In the genomic region with DNA sequence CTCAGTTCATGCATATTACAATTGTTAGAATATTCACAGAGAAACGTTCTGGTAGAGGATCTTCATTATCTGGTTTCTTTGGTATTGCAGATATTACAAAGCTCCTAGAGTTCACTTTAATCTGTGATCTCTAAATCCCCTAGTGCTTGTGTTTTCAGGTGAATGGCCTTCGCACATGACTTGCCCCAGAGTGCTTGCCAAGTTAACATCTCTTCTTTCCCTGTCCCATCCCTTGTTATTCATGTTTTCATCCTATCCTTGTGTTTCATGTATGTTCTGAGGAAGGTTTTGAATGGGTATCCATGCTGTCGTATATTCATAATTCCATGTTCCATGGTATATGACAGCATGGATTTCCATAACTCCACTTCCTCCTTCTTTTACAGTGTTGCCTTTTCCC, we compare ENCODE assay signal across 20 mouse cellular contexts. TPM values are rescaled to one million over a fixed set of nuclear protein-coding genes. Genes with fewer than 3 reads are reported as not detected.
DNase-seq lines count a peak whose midpoint lies in the region; ATAC-seq and TF ChIP-seq lines count a peak whose summit lies in the region.
"Not testable (repeated sequence)": the region's sequence is repeated elsewhere in the genome, so short reads cannot be mapped to it uniquely, and the experiment has no call there.
"Had no signal": no experiment of that assay in that cellular context is flagged by ENCODE, and none has a peak within 500 bp of the region (broad histone marks: within the 10 kb centered on the region; RNA-seq: fewer than 3 reads in every experiment).

No protein-coding gene starts in this region.

- not testable (repeated sequence) for H3K27me3 ChIP-seq in G1E (ENCODE audit: insufficient read depth, low read length); embryonic facial prominence, embryonic 13.5 days; heart, embryonic 11.5 days (ENCODE audit: control insufficient read depth, insufficient read depth, low read length); kidney, adult 2 months (replicated peaks; ENCODE audit: control insufficient read depth, insufficient read depth, low read length); limb, embryonic 11.5 days (ENCODE audit: control insufficient read depth, insufficient read depth, low read length); splenic B cell, adult 2 months (ENCODE audit: control insufficient read depth, insufficient read depth, low read length, poor library complexity, severe bottlenecking)

- not testable (repeated sequence) for DNase-seq in G1E (ENCODE audit: low spot score)
- peak; percentile 31 for DNase-seq in kidney, adult 2 months
- peak; percentile 19 for DNase-seq in limb, embryonic 11.5 days (ENCODE audit: low spot score)
- DNase-seq in splenic B cell, adult 2 months (ENCODE audit: low read depth, low spot score), result peak; percentile 2

- not testable (repeated sequence) for H3K4me2 ChIP-seq in embryonic facial prominence, embryonic 13.5 days; heart, embryonic 11.5 days; limb, embryonic 11.5 days (ENCODE audit: low read depth, severe bottlenecking)

- TF ChIP-seq POLR2A in kidney, adult 2 months (IDR thresholded peaks at IDR 0.05; ENCODE audit: low read depth, low read length), result not testable (repeated sequence)

- 0 out of 2 replicates have a peak, but pooled peaks have one; percentile 29 for ATAC-seq in G1E (ENCODE audit: extremely low read depth, insufficient number of reproducible peaks, low FRiP score, poor library complexity, severe bottlenecking)
- 0 out of 2 replicates have a peak, but pooled peaks have one; percentile 32 for ATAC-seq in embryonic facial prominence, embryonic 13.5 days (ENCODE audit: insufficient number of reproducible peaks, insufficient read depth, low FRiP score, low TSS enrichment, low read depth)
- ATAC-seq in heart, embryonic 11.5 days (replicated peaks; ENCODE audit: insufficient number of reproducible peaks, low FRiP score, low TSS enrichment), result 0 out of 2 replicates have a peak, but pooled peaks have one; percentile 55
- ATAC-seq in limb, embryonic 11.5 days (ENCODE audit: insufficient number of reproducible peaks, low FRiP score, low TSS enrichment, low read depth), result peak; percentile 37; the same call in 1 of the 2 replicates
- peak; percentile 67; the same call in 1 of the 2 replicates for ATAC-seq in monocyte, adult 5-6 weeks (replicated peaks; ENCODE audit: insufficient number of reproducible peaks, low FRiP score, low TSS enrichment, poor library complexity, severe bottlenecking)

- not testable (repeated sequence) for H3K36me3 ChIP-seq in G1E (replicated peaks); embryonic facial prominence, embryonic 13.5 days; heart, embryonic 11.5 days (ENCODE audit: control insufficient read depth, insufficient read depth, low read length); kidney, adult 2 months (ENCODE audit: control insufficient read depth, insufficient read depth, low read length); limb, embryonic 11.5 days (ENCODE audit: control insufficient read depth, insufficient read depth, low read length); splenic B cell, adult 2 months (ENCODE audit: control insufficient read depth, insufficient read depth, low read length, poor library complexity, severe bottlenecking)

- not testable (repeated sequence) for H3K9me3 ChIP-seq in G1E (replicated peaks); embryonic facial prominence, embryonic 13.5 days; heart, embryonic 11.5 days (replicated peaks; ENCODE audit: control insufficient read depth, low read length); limb, embryonic 11.5 days (ENCODE audit: control insufficient read depth, low read length)

- H3K27ac ChIP-seq in embryonic facial prominence, embryonic 13.5 days; heart, embryonic 11.5 days (ENCODE audit: low read depth, low read length); kidney, adult 2 months (ENCODE audit: insufficient read depth, low read depth, low read length); limb, embryonic 11.5 days (replicated peaks; ENCODE audit: low read depth, low read length): not testable (repeated sequence)

- not testable (repeated sequence) for TF ChIP-seq CTCF in G1E (IDR thresholded peaks at IDR 0.05; ENCODE audit: low read depth, low read length); kidney, adult 2 months (conservative IDR thresholded peaks at IDR 0.05; ENCODE audit: insufficient read depth, insufficient read length, low read depth, low read length)

- not testable (repeated sequence) for H3K4me3 ChIP-seq in G1E (ENCODE audit: low read depth, low read length); embryonic facial prominence, embryonic 13.5 days; heart, embryonic 11.5 days (ENCODE audit: low read depth, low read length); kidney, adult 2 months (ENCODE audit: insufficient read depth, low read depth, low read length); limb, embryonic 11.5 days (ENCODE audit: low read depth, low read length)

- H3K9ac ChIP-seq in embryonic facial prominence, embryonic 13.5 days; heart, embryonic 11.5 days (ENCODE audit: low read depth, low read length); limb, embryonic 11.5 days (ENCODE audit: low read length): not testable (repeated sequence)

- H3K4me1 ChIP-seq in G1E (ENCODE audit: insufficient read depth, low read depth, low read length); embryonic facial prominence, embryonic 13.5 days; heart, embryonic 11.5 days (ENCODE audit: control insufficient read depth, insufficient read depth, low read length); kidney, adult 2 months (ENCODE audit: control insufficient read depth, insufficient read depth, low read length); limb, embryonic 11.5 days (ENCODE audit: control insufficient read depth, insufficient read depth, low read length): not testable (repeated sequence)

- WGBS in embryonic facial prominence, embryonic 13.5 days, result 83% methylated on average over 3 of the region's 3 CpGs
- WGBS in heart, embryonic 11.5 days (ENCODE audit: insufficient replicate concordance), result 78% methylated on average over 3 of the region's 3 CpGs
- 78% methylated on average over 3 of the region's 3 CpGs for WGBS in kidney, adult 2 months
- WGBS in limb, embryonic 11.5 days, result 84% methylated on average over 3 of the region's 3 CpGs

RNA-seq across cellular contexts. Expression of a gene that starts 9.7 kb away (rescaled TPM):
- total RNA-seq in G1E (2014; fragmentation: Nextera tagmentation) (not detected in 2 replicates), G1E (2017) (0.29 and 0.44 TPM in 2 replicates)
- polyA plus RNA-seq in G1E (2012), result not detected in 2 replicates
- 0.08 TPM in 1 of 2 replicates, not detected in the other for polyA plus RNA-seq in embryonic facial prominence, embryonic 13.5 days (2015; fragmentation: Nextera tagmentation; extraction: Ambion mirVana)
- not detected in 2 replicates for polyA plus RNA-seq in heart, embryonic 11.5 days (2014; fragmentation: Nextera tagmentation; extraction: Ambion mirVana)
- 0.04 TPM in 1 of 2 replicates, not detected in the other for polyA plus RNA-seq in kidney, adult 2 months (2012; rRNA removed)
- not detected in 2 replicates for polyA plus RNA-seq in limb, embryonic 11.5 days (2014; fragmentation: Nextera tagmentation; extraction: Ambion mirVana)
- total RNA-seq in monocyte, adult 5-6 weeks (2017), result not detected in 3 replicates
- total RNA-seq: adrenal gland, postnatal 14 days; liver, adult 2 months had no signal
- polyA plus RNA-seq: cerebellum, adult 2 months; embryonic facial prominence, embryonic 15.5 days; forebrain, embryonic 15.5 days; heart, embryonic 15.5 days; hindbrain, embryonic 16.5 days; intestine, embryonic 15.5 days; kidney, embryonic 16.5 days; liver, adult 2 months; liver, postnatal 0 days; midbrain, embryonic 12.5 days; spleen, adult 2 months; stomach, embryonic 15.5 days had no signal
